Comparison of ENCODE assay signal across 11 mouse cellular contexts in the genomic region with DNA sequence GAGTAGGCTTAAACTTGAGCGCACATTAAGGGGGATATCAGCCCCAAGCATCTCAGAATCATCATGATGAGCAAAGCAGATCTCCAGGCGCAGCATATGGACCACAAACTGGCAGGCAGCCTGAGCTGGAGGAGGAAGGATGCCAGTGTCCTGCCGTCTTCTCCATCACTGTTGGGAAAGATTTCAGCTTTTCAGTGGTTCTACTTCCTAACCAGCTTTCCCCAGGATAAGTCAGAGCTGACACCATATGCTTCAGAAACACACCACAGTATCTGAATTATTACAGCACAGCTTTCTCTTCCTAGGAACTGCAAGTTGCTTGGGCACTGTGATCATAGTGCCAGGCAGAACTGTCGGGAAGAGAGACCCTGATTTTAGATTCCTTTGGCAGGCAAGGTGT.
A peak's percentile ranks its signal among the peaks of the same experiment; 100 is the strongest.
DNase-seq lines count a peak whose midpoint lies in the region; ATAC-seq lines count a peak whose summit lies in the region.
"Had no signal": no experiment of that assay in that cellular context is flagged by ENCODE, and none has a peak within 500 bp of the region (broad histone marks: within the 10 kb centered on the region; RNA-seq: fewer than 3 reads in every experiment).

No protein-coding gene starts in this region.

- DNase-seq in forebrain, embryonic 11.5 days (ENCODE audit: low spot score), result no peak
- DNase-seq in layer of hippocampus, postnatal 36 days, result peak; percentile 57 to 58
- DNase-seq in right cerebral cortex, postnatal 25 days, result peak; percentile 68
- no peak for DNase-seq in thymus, postnatal 0 days (ENCODE audit: low spot score)
- no peak for DNase-seq in gastrocnemius, postnatal 10 days
- DNase-seq: adrenal gland, adult 8-10 months had no signal

- peak; percentile 55; the same call in 1 of the 2 replicates for ATAC-seq in forebrain, embryonic 13.5 days
- no peak for ATAC-seq in forebrain, embryonic 11.5 days (replicated peaks; ENCODE audit: low FRiP score)
- ATAC-seq in frontal cortex, adult (ENCODE audit: low TSS enrichment), result peak; percentile 99
- ATAC-seq in CD4-positive, CD25-positive, alpha-beta regulatory T cell, adult 4 months, result no peak
- ATAC-seq: midbrain, embryonic 16.5 days had no signal

- no peaks in the 10 kb centered on the region for H3K27me3 ChIP-seq in forebrain, embryonic 13.5 days
- no peaks in the 10 kb centered on the region for H3K27me3 ChIP-seq in forebrain, embryonic 11.5 days (ENCODE audit: control insufficient read depth, insufficient read depth, low read length)
- H3K27me3 ChIP-seq: hindbrain, embryonic 15.5 days had no signal

- no peak overlapping the region for H3K27ac ChIP-seq in forebrain, embryonic 13.5 days
- no peak overlapping the region for H3K27ac ChIP-seq in forebrain, embryonic 11.5 days (ENCODE audit: low read depth, low read length)
- H3K27ac ChIP-seq: hindbrain, embryonic 15.5 days had no signal

- no peak overlapping the region for H3K4me3 ChIP-seq in forebrain, embryonic 13.5 days
- no peak overlapping the region for H3K4me3 ChIP-seq in forebrain, embryonic 11.5 days (ENCODE audit: low read depth, low read length)
- H3K4me3 ChIP-seq: hindbrain, embryonic 15.5 days had no signal

- no peak overlapping the region for H3K4me2 ChIP-seq in forebrain, embryonic 13.5 days
- H3K4me2 ChIP-seq in forebrain, embryonic 11.5 days (ENCODE audit: low read depth, low read length, severe bottlenecking), result no peak overlapping the region
- H3K4me2 ChIP-seq: hindbrain, embryonic 15.5 days had no signal

- H3K36me3 ChIP-seq in forebrain, embryonic 13.5 days (ENCODE audit: poor library complexity, severe bottlenecking), result no peaks in the 10 kb centered on the region
- H3K36me3 ChIP-seq in forebrain, embryonic 11.5 days (ENCODE audit: control insufficient read depth, insufficient read depth, low read length), result no peaks in the 10 kb centered on the region
- H3K36me3 ChIP-seq: hindbrain, embryonic 15.5 days had no signal

- WGBS in forebrain, embryonic 13.5 days, result 78% methylated on average over 4 of the region's 4 CpGs
- WGBS in forebrain, embryonic 11.5 days, result 86% methylated on average over 4 of the region's 4 CpGs

- H3K9me3 ChIP-seq in forebrain, embryonic 13.5 days (replicated peaks), result no peaks in the 10 kb centered on the region
- H3K9me3 ChIP-seq in forebrain, embryonic 11.5 days (ENCODE audit: control insufficient read depth, low read length), result no peaks in the 10 kb centered on the region
- H3K9me3 ChIP-seq: hindbrain, embryonic 15.5 days had no signal

- no peak overlapping the region for H3K9ac ChIP-seq in forebrain, embryonic 13.5 days
- H3K9ac ChIP-seq in forebrain, embryonic 11.5 days (ENCODE audit: low read length), result no peak overlapping the region
- H3K9ac ChIP-seq: hindbrain, embryonic 15.5 days had no signal

- no peaks in the 10 kb centered on the region for H3K4me1 ChIP-seq in forebrain, embryonic 13.5 days
- H3K4me1 ChIP-seq in forebrain, embryonic 11.5 days (replicated peaks; ENCODE audit: control insufficient read depth, insufficient read depth, low read length), result no peaks in the 10 kb centered on the region
- H3K4me1 ChIP-seq: hindbrain, embryonic 15.5 days had no signal

Comparison
In these comparisons a context has a peak if more than half of its experiments do, and no peak if none do; other contexts are left out.
1. ATAC-seq: peak in forebrain, embryonic 13.5 days (single experiment) and frontal cortex, adult (single experiment); none in forebrain, embryonic 11.5 days (single experiment) and CD4-positive, CD25-positive, alpha-beta regulatory T cell, adult 4 months (single experiment).
2. DNase-seq: peak in layer of hippocampus, postnatal 36 days (2 of 2) and right cerebral cortex, postnatal 25 days (single experiment); none in forebrain, embryonic 11.5 days (single experiment), thymus, postnatal 0 days (single experiment) and gastrocnemius, postnatal 10 days (single experiment).